Mouse (Mus musculus): ENCODE results near the gene Olfr1136.

Olfr1136 gene

GRCm38 (mm10) chr2:87693847-87694246 lies at the start of gene Olfr1136:
Gene Olfr1136, minus strand, starts transcription at chr2:87693947.
- DNase-seq (ENCODE audit: low spot score in 2 of 2): no peak

GRCm38 (mm10) chr2:87743452-87743851 lies 49.7 kb upstream of the Olfr1136 start, which contains the start of gene Olfr1140:
Gene Olfr1140, plus strand, starts transcription at chr2:87743752.
- no peak for DNase-seq (ENCODE audit: low spot score in 2 of 2)

GRCm38 (mm10) chr2:87739878-87740277 lies 46.1 kb upstream of the Olfr1136 start, which contains the start of gene Olfr1138:
Gene Olfr1138, minus strand, starts transcription at chr2:87739978.
- no peak for DNase-seq (ENCODE audit: low spot score in 2 of 2)

GRCm38 (mm10) chr2:87713079-87713478 lies 19.3 kb upstream of the Olfr1136 start, which contains the start of gene Olfr1137:
Gene Olfr1137, minus strand, starts transcription at chr2:87713179.
- no peak for DNase-seq (ENCODE audit: low spot score in 2 of 2)

GRCm38 (mm10) chr2:87673564-87673963 lies 20.2 kb downstream of the Olfr1136 start, which contains the start of gene Olfr1135:
Gene Olfr1135, minus strand, starts transcription at chr2:87673664.
- no peak for DNase-seq (ENCODE audit: low spot score in 2 of 2)

GRCm38 (mm10) chr2:87658360-87658759 lies 35.4 kb downstream of the Olfr1136 start, which contains the start of gene Olfr1134:
Gene Olfr1134, minus strand, starts transcription at chr2:87658460.
- DNase-seq (ENCODE audit: low spot score in 2 of 2): no peak

- DNase-seq (ENCODE audit: low spot score in 2 of 2): no peak
Observed at GRCm38 (mm10) chr2:87647274-87647673, 46.5 kb downstream of the Olfr1136 start, which contains the start of gene Olfr1133. Gene Olfr1133, minus strand, starts transcription at chr2:87647374.

Measured in urinary bladder, postnatal 4 days (tissue).